Mouse (Mus musculus) stomach, postnatal 0 days (tissue): ENCODE measurements at regions not wholly inside any gene's neighbourhood (a gene's known extent, or its start where the extent isn't known, plus 50 kb on each side); places are given as distances from the start of the nearest gene placed in this dataset.

Source experiments
- CTCF ChIP-seq: IDR thresholded peaks from 2 replicates; pipeline ENCODE4 v1.5.1; 2016; ENCODE audit warnings: antibody characterized with exemption, low read depth, mild to moderate bottlenecking, moderate library complexity
- EP300 ChIP-seq: optimal IDR thresholded peaks from 2 replicates; pipeline ENCODE3; 2016; ENCODE audit warnings: antibody characterized with exemption

DNA sequence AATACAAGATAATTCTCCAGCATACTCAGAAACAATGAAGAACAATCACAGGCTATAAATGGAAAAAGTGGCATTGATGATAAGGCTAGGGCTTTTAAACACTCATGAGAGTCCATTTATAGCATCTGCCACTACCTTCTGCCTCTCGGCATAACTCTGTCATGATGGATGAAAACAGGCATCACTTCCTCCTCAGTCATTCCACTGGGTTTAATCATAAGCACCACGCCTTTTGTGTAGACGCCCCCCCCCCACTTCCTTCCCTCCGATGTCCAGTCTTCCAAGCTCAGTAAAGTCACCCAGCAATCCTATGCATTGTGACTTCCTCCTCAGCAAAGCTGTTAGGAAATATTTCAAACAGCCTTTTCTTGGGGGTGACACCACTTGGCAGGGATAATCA lies 63.1 kb upstream of the Dkk2 start:
- TF ChIP-seq CTCF, result no peak
- no peak for TF ChIP-seq EP300
